Mouse (Mus musculus): ENCODE data around the gene Nudt2. TPM values are rescaled to one million over a fixed set of nuclear protein-coding genes. Genes with fewer than 3 reads are reported as not detected.

Nudt2 gene
- polyA plus RNA-seq (2015; fragmentation: Illumina TruSeq; extraction: RNeasy Lipid Tissue Mini Kit (QIAGEN cat#74804); ENCODE audit: low read depth, low replicate concordance): 56.2 TPM

DNA sequence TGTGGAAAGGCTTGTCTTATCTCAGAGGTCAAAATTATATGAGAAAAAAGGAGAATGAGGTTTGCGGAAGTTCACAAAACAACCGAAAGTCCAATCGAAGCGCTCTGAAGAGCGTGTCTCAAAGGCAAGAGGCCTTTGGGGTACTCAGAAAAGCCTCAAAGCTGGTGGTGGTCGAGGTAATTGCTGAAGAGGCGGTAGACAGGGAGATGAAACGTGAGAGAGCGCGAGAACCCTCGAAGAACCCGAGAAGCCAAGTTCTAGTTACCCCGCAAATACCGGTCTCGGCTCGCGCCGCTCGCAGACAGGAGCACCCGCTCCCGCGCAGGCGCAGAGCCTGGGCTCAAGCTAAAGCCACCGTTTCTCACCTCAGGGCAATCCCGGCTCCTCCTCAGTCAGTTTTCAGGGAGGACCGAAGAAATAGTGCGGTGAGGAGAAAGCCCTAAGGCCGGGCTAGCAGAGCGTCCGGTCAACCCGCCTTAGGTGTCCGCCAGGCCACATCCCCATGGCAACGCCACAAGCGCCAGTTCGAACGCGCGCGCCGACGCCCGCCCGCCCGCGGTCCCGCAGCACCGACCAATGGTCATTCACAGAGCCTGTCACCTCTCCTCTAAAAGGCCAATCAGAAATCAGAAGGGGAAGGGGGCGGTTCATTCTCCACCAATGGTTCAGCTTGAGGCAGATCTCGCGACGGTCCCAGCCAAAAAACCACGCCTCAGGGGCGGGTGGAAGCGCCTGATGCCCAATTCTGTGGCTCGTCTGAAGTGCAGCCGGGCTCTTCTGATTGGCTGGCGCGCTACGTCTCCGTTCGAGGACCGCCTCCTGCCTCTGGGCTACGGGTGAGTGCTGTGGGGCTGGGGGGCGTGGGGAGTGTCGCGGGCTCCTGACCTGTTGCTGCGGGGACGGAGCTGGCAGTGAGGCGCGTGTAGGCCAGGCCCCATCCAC is at the start of gene Nudt2, which contains the start of gene Kif24:
TSS of gene Nudt2 (plus strand) at position 807 of the 942 bp plus-strand sequence.
TSS of gene Kif24 (minus strand) at position 543 of the 942 bp plus-strand sequence.

DNA sequence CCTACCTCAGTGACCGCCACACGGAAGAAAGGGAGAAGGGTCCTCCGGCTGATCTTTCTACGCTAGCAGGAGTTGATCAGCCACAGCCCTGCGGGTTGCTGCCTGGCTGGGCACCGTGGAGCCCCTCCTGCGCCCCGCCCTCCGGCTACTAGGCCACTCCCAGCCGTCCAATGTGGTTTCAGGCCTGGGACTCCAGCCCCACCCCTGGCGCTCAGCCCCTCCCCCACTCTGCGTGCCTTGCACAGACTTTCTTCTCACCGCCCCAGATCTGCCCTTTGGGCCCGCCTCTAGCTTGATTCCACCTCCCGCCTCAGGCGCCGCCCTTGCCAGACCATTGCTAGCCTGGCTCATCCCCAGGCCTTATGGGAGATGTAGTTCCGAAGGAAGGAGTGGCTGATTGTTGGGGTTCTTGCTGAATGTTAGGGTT is 38.0 kb downstream of the Nudt2 start, which contains the start of gene AI464131:
TSS of gene AI464131 (minus strand) at position 91 of the 427 bp plus-strand sequence.

DNA sequence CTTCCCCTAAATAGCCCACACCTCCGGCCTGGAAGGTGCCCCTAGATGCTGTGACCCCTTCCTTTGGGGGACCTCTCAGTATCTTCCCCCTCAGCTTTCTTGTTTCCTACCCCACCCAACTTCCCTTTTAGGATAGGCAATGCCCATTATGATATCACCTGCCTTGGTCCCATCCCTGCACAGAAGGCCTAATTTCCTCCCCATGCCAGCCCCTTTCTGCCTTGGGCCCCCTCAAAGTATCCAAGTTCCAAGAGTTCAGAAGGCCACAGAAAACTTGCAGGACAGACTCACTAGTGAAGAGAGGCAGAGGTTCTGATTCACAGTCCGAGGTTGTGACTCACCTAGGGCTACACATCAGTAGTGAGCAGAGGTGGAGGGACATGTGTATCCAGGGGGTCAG is 52.3 kb downstream of the Nudt2 start, which contains the start of gene 1110017D15Rik:
TSS of gene 1110017D15Rik (minus strand) at position 101 of the 400 bp plus-strand sequence.

Other genes with a start within 250 kb of the Nudt2 start
- gene Ubap2, start 190.0 kb upstream of the Nudt2 start, polyA plus RNA-seq (2015; fragmentation: Illumina TruSeq; extraction: RNeasy Lipid Tissue Mini Kit (QIAGEN cat#74804); ENCODE audit: low read depth, low replicate concordance): 20.6 TPM
- gene Dcaf12, start 150.3 kb upstream of the Nudt2 start, polyA plus RNA-seq (2015; fragmentation: Illumina TruSeq; extraction: RNeasy Lipid Tissue Mini Kit (QIAGEN cat#74804); ENCODE audit: low read depth, low replicate concordance): 34.1 TPM
- gene Ubap1, start 116.2 kb upstream of the Nudt2 start, polyA plus RNA-seq (2015; fragmentation: Illumina TruSeq; extraction: RNeasy Lipid Tissue Mini Kit (QIAGEN cat#74804); ENCODE audit: low read depth, low replicate concordance): 52.1 TPM
- gene Kif24, start 264 bp upstream of the Nudt2 start, polyA plus RNA-seq (2015; fragmentation: Illumina TruSeq; extraction: RNeasy Lipid Tissue Mini Kit (QIAGEN cat#74804); ENCODE audit: low read depth, low replicate concordance): 0.91 TPM
- gene AI464131, start 37.9 kb downstream of the Nudt2 start, polyA plus RNA-seq (2015; fragmentation: Illumina TruSeq; extraction: RNeasy Lipid Tissue Mini Kit (QIAGEN cat#74804); ENCODE audit: low read depth, low replicate concordance): 18.8 TPM
- gene 1110017D15Rik, start 52.2 kb downstream of the Nudt2 start, polyA plus RNA-seq (2015; fragmentation: Illumina TruSeq; extraction: RNeasy Lipid Tissue Mini Kit (QIAGEN cat#74804); ENCODE audit: low read depth, low replicate concordance): 8.2 TPM
- 133 TPM for gene Fam219a, start 104.4 kb downstream of the Nudt2 start, polyA plus RNA-seq (2015; fragmentation: Illumina TruSeq; extraction: RNeasy Lipid Tissue Mini Kit (QIAGEN cat#74804); ENCODE audit: low read depth, low replicate concordance)
- gene Dnaic1, start 104.6 kb downstream of the Nudt2 start, polyA plus RNA-seq (2015; fragmentation: Illumina TruSeq; extraction: RNeasy Lipid Tissue Mini Kit (QIAGEN cat#74804); ENCODE audit: low read depth, low replicate concordance): 7.5 TPM
- 108 TPM for gene Enho, start 175.2 kb downstream of the Nudt2 start, polyA plus RNA-seq (2015; fragmentation: Illumina TruSeq; extraction: RNeasy Lipid Tissue Mini Kit (QIAGEN cat#74804); ENCODE audit: low read depth, low replicate concordance)
- 73.5 TPM for gene Cntfr, start 231.9 kb downstream of the Nudt2 start, polyA plus RNA-seq (2015; fragmentation: Illumina TruSeq; extraction: RNeasy Lipid Tissue Mini Kit (QIAGEN cat#74804); ENCODE audit: low read depth, low replicate concordance)
- gene Il11ra1, start 234.8 kb downstream of the Nudt2 start, polyA plus RNA-seq (2015; fragmentation: Illumina TruSeq; extraction: RNeasy Lipid Tissue Mini Kit (QIAGEN cat#74804); ENCODE audit: low read depth, low replicate concordance): 50.0 TPM
- gene Rpp25l, start 248.4 kb downstream of the Nudt2 start, polyA plus RNA-seq (2015; fragmentation: Illumina TruSeq; extraction: RNeasy Lipid Tissue Mini Kit (QIAGEN cat#74804); ENCODE audit: low read depth, low replicate concordance): 36.1 TPM

Data from brain, adult 10 weeks (tissue).